Mouse (Mus musculus) ES-Bruce4 (cell line): ENCODE data around the gene Tbc1d9b. TPM values are rescaled to one million over a fixed set of nuclear protein-coding genes. Genes with fewer than 3 reads are reported as not detected.

Experiments used
- H3K27ac ChIP-seq: 2 replicates; pipeline ENCODE4 v1.5.1; 2012; ENCODE audit warnings: low read length, inconsistent platforms; ENCODE audit not compliant: insufficient read depth
- H3K27me3 ChIP-seq: 2 replicates; pipeline ENCODE4 v1.6.1; 2012; ENCODE audit warnings: mild to moderate bottlenecking, low read length, inconsistent platforms; ENCODE audit not compliant: control insufficient read depth, poor library complexity, insufficient read depth, severe bottlenecking
- H3K36me3 ChIP-seq: 2 replicates; pipeline ENCODE4 v1.6.1; 2012; ENCODE audit warnings: inconsistent platforms, mild to moderate bottlenecking, low read length, moderate library complexity; ENCODE audit not compliant: control insufficient read depth, poor library complexity, insufficient read depth, severe bottlenecking
- H3K4me1 ChIP-seq: one replicate; pipeline ENCODE4 v1.8.1; 2011; ENCODE audit warnings: low read length; ENCODE audit not compliant: control insufficient read depth, insufficient read depth
- H3K4me3 ChIP-seq: 2 replicates; pipeline ENCODE4 v1.5.1; 2011; ENCODE audit warnings: low read depth, mild to moderate bottlenecking, low read length
- H3K9ac ChIP-seq: 2 replicates; pipeline ENCODE4 v1.6.1; 2012; ENCODE audit warnings: low read depth, mild to moderate bottlenecking, inconsistent platforms; ENCODE audit not compliant: poor library complexity, severe bottlenecking
- H3K9me3 ChIP-seq: replicated peaks from 2 replicates; pipeline ENCODE4 v1.6.1; 2012; ENCODE audit warnings: mild to moderate bottlenecking, low read length, inconsistent platforms; ENCODE audit not compliant: control insufficient read depth, poor library complexity, insufficient read depth, severe bottlenecking
- CTCF ChIP-seq: IDR thresholded peaks from one replicate; pipeline ENCODE4 v1.8.1; 2011; ENCODE audit warnings: low read depth, low read length
- EP300 ChIP-seq: IDR thresholded peaks from 2 replicates; pipeline ENCODE4 v1.6.1; 2011; ENCODE audit warnings: low read depth, low read length; ENCODE audit not compliant: insufficient read depth
- POLR2A ChIP-seq: IDR thresholded peaks from one replicate; pipeline ENCODE4 v1.8.1; 2011; ENCODE audit warnings: low read length; ENCODE audit not compliant: insufficient read depth
- polyA plus RNA-seq: library from polyadenylated mRNA; stranded (reverse); fragments of >200 nt; gene quantifications from 2 replicates; pipeline ENCODE4 v1.2.4, GENCODE M21; 2011; ENCODE audit warnings: low read depth; ENCODE audit not compliant: missing spikeins, insufficient read depth, insufficient read length

The Tbc1d9b gene
- 28.6 and 30.6 TPM in 2 replicates for polyA plus RNA-seq

- Histone ChIP-seq H3K36me3 (0 out of 2 replicates have a peak, but pooled peaks cover 4% of the 10 kb centered on the region), H3K27me3 (no peaks in the 10 kb centered on the region), H3K9ac (peak within 1 kb of the TSS; percentile 80), H3K4me3 (peak within 1 kb of the TSS; percentile 88), H3K27ac (no peak within 1 kb of the TSS), H3K9me3 (no peaks in the 10 kb centered on the region), H3K4me1 (no peaks in the 10 kb centered on the region)
- TF ChIP-seq EP300 (no peak), CTCF (peak; percentile 89)
Observed at GRCm38 (mm10) chr11:50130811-50131766, at the start of gene Tbc1d9b. TSS of gene Tbc1d9b (plus strand) at chr11:50131396.

GRCm38 (mm10) chr11:50086211-50086610 lies 45.0 kb upstream of the Tbc1d9b start:
- H3K4me1 ChIP-seq: no peaks in the 10 kb centered on the region
- no peaks in the 10 kb centered on the region for H3K36me3 ChIP-seq
- H3K27ac ChIP-seq: no peak overlapping the region
- H3K9ac ChIP-seq: no peak overlapping the region
- no peaks in the 10 kb centered on the region for H3K9me3 ChIP-seq
- no peaks in the 10 kb centered on the region for H3K27me3 ChIP-seq
- H3K4me3 ChIP-seq: no peak overlapping the region
- no peak for TF ChIP-seq CTCF
- no peak for TF ChIP-seq EP300

GRCm38 (mm10) chr11:50089840-50090239 lies 41.4 kb upstream of the Tbc1d9b start:
- H3K9me3 ChIP-seq: no peaks in the 10 kb centered on the region
- no peaks in the 10 kb centered on the region for H3K36me3 ChIP-seq
- H3K9ac ChIP-seq: no peak overlapping the region
- no peaks in the 10 kb centered on the region for H3K4me1 ChIP-seq
- H3K27ac ChIP-seq: no peak overlapping the region
- no peaks in the 10 kb centered on the region for H3K27me3 ChIP-seq
- H3K4me3 ChIP-seq: no peak overlapping the region
- no peak for TF ChIP-seq CTCF
- TF ChIP-seq EP300: no peak
- TF ChIP-seq POLR2A: no peak

- Histone ChIP-seq H3K27ac (no peak overlapping the region), H3K9me3 (no peaks in the 10 kb centered on the region), H3K36me3 (no peaks in the 10 kb centered on the region)
Observed at GRCm38 (mm10) chr11:50090982-50091675, 40.1 kb upstream of the Tbc1d9b start.

GRCm38 (mm10) chr11:50091681-50092080 lies 39.5 kb upstream of the Tbc1d9b start:
- Histone ChIP-seq H3K4me3 (no peak overlapping the region), H3K27me3 (no peaks in the 10 kb centered on the region), H3K4me1 (no peaks in the 10 kb centered on the region), H3K9me3 (no peaks in the 10 kb centered on the region), H3K27ac (no peak overlapping the region), H3K36me3 (no peaks in the 10 kb centered on the region), H3K9ac (no peak overlapping the region)
- TF ChIP-seq CTCF: no peak
- TF ChIP-seq POLR2A: no peak
- TF ChIP-seq EP300: no peak

More at GRCm38 (mm10) chr11:50090982-50091675, 40.1 kb upstream of the Tbc1d9b start:
- Histone ChIP-seq H3K9ac (no peak overlapping the region), H3K4me1 (no peaks in the 10 kb centered on the region), H3K27me3 (no peaks in the 10 kb centered on the region), H3K4me3 (no peak overlapping the region)
- TF ChIP-seq EP300 (no peak), POLR2A (no peak), CTCF (no peak)
